Mouse (Mus musculus): ENCODE measurements at regions not wholly inside any gene's neighbourhood (a gene's known extent, or its start where the extent isn't known, plus 50 kb on each side); places are given as distances from the start of the nearest gene placed in this dataset.

DNA sequence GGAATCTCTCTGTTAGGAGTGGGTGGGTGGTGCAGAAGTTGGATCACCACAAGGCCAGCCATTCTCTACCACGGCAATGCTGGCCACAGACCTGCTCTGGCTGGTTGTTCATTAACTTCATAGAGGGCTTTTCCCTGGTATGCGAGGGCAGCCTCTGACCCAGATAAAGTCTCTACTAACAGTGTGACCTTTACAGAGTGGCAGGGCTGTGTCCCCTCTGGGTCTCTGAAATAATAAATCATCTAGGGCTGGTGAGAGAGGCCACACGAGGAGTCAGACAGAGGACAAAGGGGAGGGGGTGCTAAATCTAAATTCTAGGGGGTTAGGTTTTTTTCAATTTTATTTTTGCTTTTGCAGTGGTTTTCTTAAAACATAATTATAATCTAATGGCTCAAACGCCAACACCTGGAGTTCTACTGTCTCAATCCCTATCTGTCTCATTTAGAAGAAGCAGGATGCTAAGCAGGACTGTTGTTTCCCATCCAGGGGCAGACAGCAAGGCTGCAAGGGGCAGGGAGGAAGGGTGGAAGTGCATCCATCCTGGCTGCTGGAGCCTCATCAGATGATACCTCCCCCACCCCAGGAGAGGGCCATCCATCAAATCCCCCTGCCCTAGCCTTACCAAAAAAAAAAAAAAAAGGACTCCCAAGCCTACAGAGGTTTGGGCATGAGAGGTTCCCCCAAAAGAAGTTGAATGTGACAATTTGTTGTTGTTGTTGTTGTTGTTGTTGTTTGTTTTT lies 99.6 kb upstream of the Stx16 start:
- no peak for TF ChIP-seq CTCF (IDR thresholded peaks at IDR 0.05; ENCODE audit: insufficient read depth, low read length)
- TF ChIP-seq POLR2A (IDR thresholded peaks at IDR 0.05; ENCODE audit: borderline replicate concordance, extremely low read depth, low read depth, low read length) = no peak
